Mouse (Mus musculus): Measurements from ENCODE around the gene Tcp11.

- TF ChIP-seq SIN3A (IDR thresholded peaks at IDR 0.05; ENCODE audit: low read length) (no peak), GATA1 (IDR thresholded peaks at IDR 0.05; ENCODE audit: low read depth, low read length) (no peak), NELFE (IDR thresholded peaks at IDR 0.05; ENCODE audit: low read depth, low read length) (no peak), TCF12 (IDR thresholded peaks at IDR 0.05; ENCODE audit: low read depth, low read length) (no peak), E2F4 (IDR thresholded peaks at IDR 0.05; ENCODE audit: borderline replicate concordance, low read depth, low read length) (no peak), MYC (IDR thresholded peaks at IDR 0.05; ENCODE audit: low read depth, low read length) (no peak), MEF2A (IDR thresholded peaks at IDR 0.05; ENCODE audit: extremely low read depth, insufficient replicate concordance, low read depth, low read length, poor library complexity, severe bottlenecking) (no peak), GABPA (IDR thresholded peaks at IDR 0.05; ENCODE audit: low read depth, low read length) (no peak)
Observed at GRCm38 (mm10) chr17:28018776-28019175, 61.7 kb downstream of the Tcp11 start.
